Mouse (Mus musculus): ENCODE results near the gene Uchl1.

DNA sequence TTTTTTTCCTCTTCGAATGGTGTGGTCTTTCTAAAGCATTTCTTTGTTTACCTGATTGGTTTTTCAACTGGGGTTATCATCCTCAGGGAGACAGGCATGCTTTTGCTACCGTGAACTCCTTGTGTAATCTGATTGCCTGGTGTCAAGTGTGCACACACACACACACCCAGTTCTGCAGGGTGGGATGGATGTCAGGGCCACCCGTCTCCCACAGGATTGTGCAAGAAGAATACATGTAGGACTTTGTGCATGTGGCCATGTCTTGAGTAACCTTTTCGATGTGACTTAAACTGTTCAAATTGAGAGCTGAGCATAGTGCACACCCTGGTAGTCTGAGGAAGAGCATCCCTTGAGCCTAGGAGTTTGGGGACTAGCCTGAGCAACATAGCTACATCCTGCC is 17.3 kb downstream of the Uchl1 start:
- TF ChIP-seq CTCF (IDR thresholded peaks at IDR 0.05; ENCODE audit: low read depth) (no peak), EP300 (IDR thresholded peaks at IDR 0.05; ENCODE audit: low read depth) (no peak)
